Mouse (Mus musculus) hindbrain, embryonic 16.5 days (tissue): ENCODE data around the gene Gm8720. TPM values are rescaled to one million over a fixed set of nuclear protein-coding genes. Genes with fewer than 3 reads are reported as not detected.
"Not testable (repeated sequence)": the region's sequence is repeated elsewhere in the genome, so short reads cannot be mapped to it uniquely, and the experiment has no call there.

Experiments
- ATAC-seq: fragments of 200-750 bp; cut with Nextera tagmentation; 2 replicates; pipeline ENCODE4 v1.8.0; 2017; ENCODE audit warnings: moderate TSS enrichment, moderate library complexity
- H3K27ac ChIP-seq: fragments of 300-500 bp; sonication (generic); 2 replicates; pipeline ENCODE4 v1.5.1; 2014; ENCODE audit warnings: low read depth, mild to moderate bottlenecking, control low read depth, low read length, moderate library complexity
- H3K27me3 ChIP-seq: fragments of 300-500 bp; sonication (generic); replicated peaks from 2 replicates; pipeline ENCODE4 v1.6.1; 2014; ENCODE audit warnings: low read length; ENCODE audit not compliant: control insufficient read depth, insufficient read depth
- H3K36me3 ChIP-seq: fragments of 300-500 bp; sonication (generic); 2 replicates; pipeline ENCODE4 v1.6.1; 2014; ENCODE audit warnings: mild to moderate bottlenecking, low read length, moderate library complexity, mixed read lengths; ENCODE audit not compliant: control insufficient read depth, insufficient read depth
- H3K4me1 ChIP-seq: fragments of 300-500 bp; sonication (generic); 2 replicates; pipeline ENCODE4 v1.6.1; 2014; ENCODE audit warnings: low read depth, low read length; ENCODE audit not compliant: control insufficient read depth, insufficient read depth
- H3K4me2 ChIP-seq: fragments of 300-500 bp; sonication (generic); 2 replicates; pipeline ENCODE4 v1.6.1; 2014; ENCODE audit warnings: mild to moderate bottlenecking, low read length, control low read depth, moderate library complexity
- H3K4me3 ChIP-seq: fragments of 300-500 bp; sonication (generic); 2 replicates; pipeline ENCODE4 v1.5.1; 2014; ENCODE audit warnings: mild to moderate bottlenecking, low read length, control low read depth, moderate library complexity
- H3K9ac ChIP-seq: fragments of 300-500 bp; sonication (generic); 2 replicates; pipeline ENCODE4 v1.6.1; 2014; ENCODE audit warnings: low read depth, mild to moderate bottlenecking, control low read depth, low read length, moderate library complexity
- H3K9me3 ChIP-seq: fragments of 300-500 bp; sonication (generic); 2 replicates; pipeline ENCODE4 v1.6.1; 2014; ENCODE audit warnings: mild to moderate bottlenecking, low read length, moderate library complexity; ENCODE audit not compliant: control insufficient read depth
- WGBS: fragments of 180-500 bp; shearing (Covaris S2); extraction: QIAGEN DNeasy Blood & Tissue Kit; methylation state at CpG from one replicate; pipeline ENCODE4 v1.1.7; 2014; 5-methylcytosine and 5-hydroxymethylcytosine counted together
- polyA plus RNA-seq: library from polyadenylated mRNA; unstranded; fragments of >200 nt; fragmentation: Nextera tagmentation; extraction: Ambion mirVana; gene quantifications from 2 replicates; pipeline ENCODE4 v1.2.1, GENCODE M21; 2015

Gm8720 gene
- not detected in 2 replicates for polyA plus RNA-seq

GRCm38 (mm10) chr7:23067356-23067755 lies at the start of gene Gm8720:
Gene Gm8720, minus strand, starts transcription at chr7:23067456.
- no CpG with 5 or more reads among the region's 1 CpGs for WGBS
- not testable (repeated sequence) for ATAC-seq, H3K9ac ChIP-seq, H3K27ac ChIP-seq, H3K27me3 ChIP-seq, H3K4me1 ChIP-seq, H3K4me2 ChIP-seq, H3K36me3 ChIP-seq, H3K9me3 ChIP-seq, H3K4me3 ChIP-seq

- ATAC-seq, H3K4me3 ChIP-seq, H3K4me2 ChIP-seq, H3K36me3 ChIP-seq, H3K4me1 ChIP-seq, H3K9me3 ChIP-seq, H3K9ac ChIP-seq, H3K27me3 ChIP-seq, H3K27ac ChIP-seq: not testable (repeated sequence)
- no CpG with 5 or more reads among the region's 1 CpGs for WGBS
Observed at GRCm38 (mm10) chr7:23055240-23055639, 12.0 kb downstream of the Gm8720 start, which contains the start of gene Vmn1r163. Gene Vmn1r163, plus strand, starts transcription at chr7:23055540.

DNA sequence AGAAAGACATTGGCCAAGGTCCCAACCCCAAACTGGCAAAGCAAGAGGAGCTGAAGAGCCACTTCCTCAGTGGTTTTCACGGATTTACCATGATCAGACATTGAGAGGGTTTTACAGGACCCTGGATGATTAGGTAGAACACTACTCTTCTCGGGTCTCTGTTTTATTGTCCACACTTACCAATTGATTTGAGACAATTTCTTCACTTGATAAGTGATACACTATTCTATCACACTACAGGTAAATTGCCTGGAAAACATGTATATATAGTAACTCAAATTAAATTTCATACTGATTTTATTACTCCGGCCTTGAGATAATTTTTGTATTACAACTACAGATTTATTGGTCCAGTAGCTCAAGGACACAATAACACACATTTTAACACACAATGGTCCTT lies 47.4 kb downstream of the Gm8720 start, which contains the start of gene Gm4216:
TSS of gene Gm4216 (minus strand) at position 101 of the 400 bp plus-strand sequence.
- H3K4me2 ChIP-seq, H3K9ac ChIP-seq, H3K36me3 ChIP-seq, H3K27me3 ChIP-seq, H3K9me3 ChIP-seq, H3K4me1 ChIP-seq, H3K27ac ChIP-seq, H3K4me3 ChIP-seq, ATAC-seq: not testable (repeated sequence)
- WGBS: no CpG with 5 or more reads among the region's 3 CpGs

Other genes starting within 250 kb of the Gm8720 start
- not detected in 2 replicates for gene Vmn1r159, start 223.9 kb downstream of the Gm8720 start, polyA plus RNA-seq
- gene Vmn1r160, start 196.2 kb downstream of the Gm8720 start, polyA plus RNA-seq: not detected in 2 replicates
- not detected in 2 replicates for gene Gm4214, start 82.8 kb downstream of the Gm8720 start, polyA plus RNA-seq
- not detected in 2 replicates for gene Gm4216, start 47.5 kb downstream of the Gm8720 start, polyA plus RNA-seq
- not detected in 2 replicates for gene Vmn1r163, start 11.9 kb downstream of the Gm8720 start, polyA plus RNA-seq
- not detected in 2 replicates for gene Gm10662, start 77.0 kb upstream of the Gm8720 start, polyA plus RNA-seq
- gene Vmn1r165, start 149.9 kb upstream of the Gm8720 start, polyA plus RNA-seq: not detected in 2 replicates
- gene Vmn1r166, start 184.2 kb upstream of the Gm8720 start, polyA plus RNA-seq: not detected in 2 replicates
- gene Gm6902, start 211.4 kb upstream of the Gm8720 start, polyA plus RNA-seq: not detected in 2 replicates
- gene Nlrp4e, start 233.7 kb upstream of the Gm8720 start, polyA plus RNA-seq: not detected in 2 replicates